Mouse (Mus musculus) thymus, adult 2 months (tissue): ENCODE data around the gene Klrb1c.

Experiments used
- CTCF ChIP-seq: fragments of 200-500 bp; IDR thresholded peaks from 2 replicates; pipeline ENCODE4 v1.5.1; 2012; ENCODE audit warnings: mild to moderate bottlenecking, control low read depth, low read length, moderate library complexity, borderline replicate concordance; ENCODE audit not compliant: control insufficient read depth, poor library complexity, insufficient read depth; ENCODE audit errors: extremely low read depth
- POLR2A ChIP-seq: fragments of 200-500 bp; IDR thresholded peaks from 2 replicates; pipeline ENCODE4 v1.6.1; 2012; ENCODE audit warnings: mild to moderate bottlenecking, low read length, control low read depth, moderate library complexity; ENCODE audit not compliant: control insufficient read depth, poor library complexity, insufficient read depth; ENCODE audit errors: extremely low read depth

GRCm38 (mm10) chr6:128797936-128798771 lies 9.1 kb upstream of the Klrb1c start:
- TF ChIP-seq CTCF: no peak
- TF ChIP-seq POLR2A: no peak
